Mouse (Mus musculus) adrenal gland, postnatal 36 days (tissue): ENCODE data around the gene Tbc1d9. TPM values are rescaled to one million over a fixed set of nuclear protein-coding genes. Genes with fewer than 3 reads are reported as not detected.
"Not testable (repeated sequence)": the region's sequence is repeated elsewhere in the genome, so short reads cannot be mapped to it uniquely, and the experiment has no call there.

Experiments
- DNase-seq, 2 experiments: peaks; one replicate each; pipeline ENCODE4 v3.0.0; 2021; ENCODE audit warnings: mixed read lengths in 1 of 2
- total RNA-seq, 2 experiments: library from RNA; stranded (reverse); gene quantifications; 2 replicates each; pipeline ENCODE4 v1.2.3; 2021

Gene Tbc1d9
- total RNA-seq, 2 experiments from 2014 or later, result 5.9 to 10.5 TPM

- no peak for DNase-seq
Measured at GRCm38 (mm10) chr8:83233099-83233498, 67.9 kb downstream of the Tbc1d9 start.

- no peak for DNase-seq
Measured at GRCm38 (mm10) chr8:83239341-83239740, 74.2 kb downstream of the Tbc1d9 start.

GRCm38 (mm10) chr8:83244151-83244550 lies 79.0 kb downstream of the Tbc1d9 start:
- DNase-seq, result no peak

- DNase-seq, result no peak
Measured at GRCm38 (mm10) chr8:83250858-83251257, 85.7 kb downstream of the Tbc1d9 start.

GRCm38 (mm10) chr8:83251362-83252246 lies 86.5 kb downstream of the Tbc1d9 start:
- no peak for DNase-seq

- no peak for DNase-seq
Measured at GRCm38 (mm10) chr8:83252791-83253190, 87.6 kb downstream of the Tbc1d9 start.

GRCm38 (mm10) chr8:83257631-83258030 lies 92.5 kb downstream of the Tbc1d9 start:
- DNase-seq, result no peak

GRCm38 (mm10) chr8:83260418-83261215 lies 95.5 kb downstream of the Tbc1d9 start:
- peak; percentile 52 to 66 for DNase-seq

- no peak for DNase-seq
Measured at GRCm38 (mm10) chr8:83271172-83271571, 106.0 kb downstream of the Tbc1d9 start.

GRCm38 (mm10) chr8:83272464-83272863 lies 107.3 kb downstream of the Tbc1d9 start:
- peak in 1 of 2 experiments; percentile 12 for DNase-seq

GRCm38 (mm10) chr8:83274470-83274869 lies 109.3 kb downstream of the Tbc1d9 start:
- DNase-seq, result no peak

GRCm38 (mm10) chr8:83278431-83278830 lies 113.3 kb downstream of the Tbc1d9 start:
- peak; percentile 28 to 32 for DNase-seq

GRCm38 (mm10) chr8:83285391-83285790 lies 120.2 kb downstream of the Tbc1d9 start:
- DNase-seq, result peak in 1 of 2 experiments; percentile 16

GRCm38 (mm10) chr8:83290176-83290575 lies 125.0 kb downstream of the Tbc1d9 start, which contains the start of gene Ucp1:
Gene Ucp1, plus strand, starts transcription at chr8:83290352.
- peak; percentile 13 to 39 for DNase-seq

GRCm38 (mm10) chr8:83297375-83297774 lies 132.2 kb downstream of the Tbc1d9 start:
- no peak for DNase-seq

- DNase-seq, result peak; percentile 4 to 35
Measured at GRCm38 (mm10) chr8:83300135-83300534, 135.0 kb downstream of the Tbc1d9 start.

GRCm38 (mm10) chr8:83304946-83305345 lies 139.8 kb downstream of the Tbc1d9 start:
- DNase-seq, result no peak

GRCm38 (mm10) chr8:83309836-83310235 lies 144.7 kb downstream of the Tbc1d9 start:
- DNase-seq, result no peak

GRCm38 (mm10) chr8:83315084-83315483 lies 149.9 kb downstream of the Tbc1d9 start:
- not testable (repeated sequence) for DNase-seq

GRCm38 (mm10) chr8:83315691-83316090 lies 150.5 kb downstream of the Tbc1d9 start:
- DNase-seq, result no peak

GRCm38 (mm10) chr8:83320543-83320942 lies 155.4 kb downstream of the Tbc1d9 start:
- no peak for DNase-seq

- DNase-seq, result no peak
Measured at GRCm38 (mm10) chr8:83322374-83322773, 157.2 kb downstream of the Tbc1d9 start.
